Mouse (Mus musculus): ENCODE measurements around the gene Sh3rf1. TPM values are rescaled to one million over a fixed set of nuclear protein-coding genes. Genes with fewer than 3 reads are reported as not detected.
A peak's percentile ranks its signal among the peaks of the same experiment; 100 is the strongest.

Gene Sh3rf1
- polyA plus RNA-seq, 1 experiment from 2014 or later, result 28.8 TPM

DNA sequence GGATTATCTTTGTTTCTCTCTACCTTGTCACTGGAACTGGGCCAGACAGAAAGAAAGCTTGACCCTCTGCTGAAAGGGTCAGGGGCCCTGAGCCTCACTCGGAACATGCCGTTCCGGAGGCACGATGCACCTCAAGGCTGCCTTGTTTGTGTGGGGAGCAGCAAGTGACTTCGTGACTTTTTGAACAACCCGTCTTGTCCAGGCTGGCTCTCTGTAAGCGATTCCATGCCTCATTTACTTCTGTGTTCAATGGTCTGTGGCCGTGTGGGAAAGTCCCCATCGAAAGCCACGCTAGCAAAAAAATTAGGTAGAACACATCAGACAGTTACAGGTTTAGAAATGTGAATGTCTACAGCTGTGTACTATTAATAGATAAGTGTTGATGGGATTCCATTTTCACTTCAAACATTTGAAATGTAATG, 136.2 kb downstream of the Sh3rf1 start:
- H3K36me3 ChIP-seq (ENCODE audit: control insufficient read depth, insufficient read depth, low read length), result no peaks in the 10 kb centered on the region; the same call in 1 of the 2 replicates
- no peaks in the 10 kb centered on the region for H3K27me3 ChIP-seq (ENCODE audit: control insufficient read depth, insufficient read depth, low read length)
- H3K4me2 ChIP-seq (ENCODE audit: low read depth, low read length, severe bottlenecking), result no peak overlapping the region
- no peaks in the 10 kb centered on the region for H3K9me3 ChIP-seq (ENCODE audit: control insufficient read depth, low read length)
- no peak for ATAC-seq (replicated peaks; ENCODE audit: low FRiP score)
- no peak overlapping the region for H3K9ac ChIP-seq (ENCODE audit: low read length)
- H3K4me1 ChIP-seq (replicated peaks; ENCODE audit: control insufficient read depth, insufficient read depth, low read length), result no peaks in the 10 kb centered on the region; the same call in 1 of the 2 replicates
- no peak for DNase-seq (ENCODE audit: low spot score)
- H3K27ac ChIP-seq (ENCODE audit: low read depth, low read length), result no peak overlapping the region
- 54% methylated on average over 10 of the region's 10 CpGs for WGBS
- no peak overlapping the region for H3K4me3 ChIP-seq (ENCODE audit: low read depth, low read length)

DNA sequence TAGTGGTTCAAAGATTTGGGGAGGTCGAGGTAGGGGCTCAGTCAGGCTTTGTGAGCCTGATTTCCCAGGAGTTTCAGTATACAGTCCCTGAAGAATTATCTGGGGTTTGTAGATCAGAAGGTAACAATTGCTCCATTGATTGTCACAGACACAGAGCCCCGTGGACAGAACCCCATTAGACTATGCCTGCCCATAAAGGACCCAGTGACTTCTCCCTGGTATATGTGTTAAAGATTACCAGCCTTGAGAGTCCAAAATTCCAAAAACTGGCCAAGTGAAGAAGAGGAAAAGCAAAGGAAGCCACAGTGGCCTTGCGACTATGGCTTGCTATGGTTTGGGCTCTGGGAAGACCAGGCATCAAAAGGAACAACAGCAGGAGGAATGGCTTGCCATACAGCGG, 136.7 kb downstream of the Sh3rf1 start:
- H3K9ac ChIP-seq (ENCODE audit: low read length), result no peak overlapping the region
- no peaks in the 10 kb centered on the region for H3K9me3 ChIP-seq (ENCODE audit: control insufficient read depth, low read length)
- H3K27ac ChIP-seq (ENCODE audit: low read depth, low read length), result no peak overlapping the region
- no peak for ATAC-seq (replicated peaks; ENCODE audit: low FRiP score)
- no peaks in the 10 kb centered on the region for H3K27me3 ChIP-seq (ENCODE audit: control insufficient read depth, insufficient read depth, low read length)
- no peak overlapping the region for H3K4me3 ChIP-seq (ENCODE audit: low read depth, low read length)
- WGBS, result 82% methylated on average over 4 of the region's 4 CpGs
- H3K36me3 ChIP-seq (ENCODE audit: control insufficient read depth, insufficient read depth, low read length), result no peaks in the 10 kb centered on the region; the same call in 1 of the 2 replicates
- H3K4me2 ChIP-seq (ENCODE audit: low read depth, low read length, severe bottlenecking), result no peak overlapping the region
- DNase-seq (ENCODE audit: low spot score), result no peak
- no peaks in the 10 kb centered on the region; the same call in 1 of the 2 replicates for H3K4me1 ChIP-seq (replicated peaks; ENCODE audit: control insufficient read depth, insufficient read depth, low read length)

DNA sequence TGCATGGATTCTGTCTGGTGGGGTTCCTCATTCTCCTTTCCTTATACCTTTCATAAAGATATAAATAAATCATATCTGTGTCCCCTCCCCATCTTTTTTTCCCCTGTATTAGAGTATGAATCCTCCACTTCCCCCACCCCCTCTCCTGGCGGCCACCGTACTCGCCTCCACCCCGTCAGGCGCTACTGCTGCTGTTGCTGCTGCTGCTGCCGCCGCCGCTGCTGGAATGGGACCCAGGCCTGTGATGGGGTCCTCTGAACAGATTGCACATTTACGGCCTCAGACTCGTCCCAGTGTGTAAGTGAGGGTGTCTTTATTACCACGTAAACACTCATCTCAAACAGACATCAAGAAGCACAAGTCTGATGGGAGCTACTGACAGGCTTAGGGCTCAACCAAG, 137.8 kb downstream of the Sh3rf1 start:
- H3K4me1 ChIP-seq (replicated peaks; ENCODE audit: control insufficient read depth, insufficient read depth, low read length), result no peaks in the 10 kb centered on the region; the same call in 1 of the 2 replicates
- DNase-seq (ENCODE audit: low spot score) (no peak), ATAC-seq (replicated peaks; ENCODE audit: low FRiP score) (no peak)
- no peaks in the 10 kb centered on the region for H3K27me3 ChIP-seq (ENCODE audit: control insufficient read depth, insufficient read depth, low read length)
- H3K9me3 ChIP-seq (ENCODE audit: control insufficient read depth, low read length), result no peaks in the 10 kb centered on the region
- H3K27ac ChIP-seq (ENCODE audit: low read depth, low read length), result no peak overlapping the region
- H3K4me2 ChIP-seq (ENCODE audit: low read depth, low read length, severe bottlenecking), result no peak overlapping the region
- no peak overlapping the region for H3K4me3 ChIP-seq (ENCODE audit: low read depth, low read length)
- WGBS, result 96% methylated on average over 11 of the region's 11 CpGs
- no peak overlapping the region for H3K9ac ChIP-seq (ENCODE audit: low read length)
- no peaks in the 10 kb centered on the region; the same call in 1 of the 2 replicates for H3K36me3 ChIP-seq (ENCODE audit: control insufficient read depth, insufficient read depth, low read length)

DNA sequence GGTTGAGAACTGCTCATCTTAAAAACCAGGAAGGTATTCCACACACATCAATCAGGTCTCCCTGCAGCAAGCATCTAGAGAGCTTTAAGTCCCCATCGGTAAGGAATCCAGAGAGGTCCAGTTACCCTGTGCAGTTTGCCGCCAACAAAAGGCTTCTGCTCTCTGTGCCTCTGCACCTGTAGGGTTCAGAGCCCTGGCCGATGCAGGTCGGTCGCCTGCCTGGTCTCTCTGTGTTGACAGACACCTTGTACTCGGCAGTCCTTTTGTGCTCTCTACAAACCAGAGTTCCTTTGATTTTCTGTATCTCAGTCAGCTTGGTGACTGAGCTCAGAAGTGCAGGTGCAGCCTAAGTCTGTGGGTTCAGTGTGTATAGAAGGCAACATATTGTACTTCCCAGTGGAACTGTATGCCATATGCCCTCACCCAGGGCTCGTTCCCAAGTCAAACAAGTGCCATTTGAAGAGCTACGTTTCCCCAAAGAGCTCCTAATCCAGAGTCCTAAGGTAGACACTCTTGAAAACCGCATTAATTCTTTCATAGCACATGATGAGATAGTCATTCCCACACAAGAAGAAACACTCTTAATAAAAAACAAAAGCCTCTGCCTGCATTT, 138.7 kb downstream of the Sh3rf1 start:
- Histone ChIP-seq H3K4me1 (replicated peaks; ENCODE audit: control insufficient read depth, insufficient read depth, low read length) (no peaks in the 10 kb centered on the region; the same call in 1 of the 2 replicates), H3K36me3 (ENCODE audit: control insufficient read depth, insufficient read depth, low read length) (no peaks in the 10 kb centered on the region; the same call in 1 of the 2 replicates), H3K4me3 (ENCODE audit: low read depth, low read length) (no peak overlapping the region), H3K9me3 (ENCODE audit: control insufficient read depth, low read length) (no peaks in the 10 kb centered on the region), H3K27me3 (ENCODE audit: control insufficient read depth, insufficient read depth, low read length) (no peaks in the 10 kb centered on the region), H3K27ac (ENCODE audit: low read depth, low read length) (no peak overlapping the region), H3K4me2 (ENCODE audit: low read depth, low read length, severe bottlenecking) (no peak overlapping the region), H3K9ac (ENCODE audit: low read length) (no peak overlapping the region)
- ATAC-seq (replicated peaks; ENCODE audit: low FRiP score) (no peak), DNase-seq (ENCODE audit: low spot score) (no peak)
- WGBS, result 87% methylated on average over 9 of the region's 9 CpGs

GRCm38 (mm10) chr8:61373303-61373702, 149.6 kb downstream of the Sh3rf1 start:
- Histone ChIP-seq H3K36me3 (ENCODE audit: control insufficient read depth, insufficient read depth, low read length) (no peaks in the 10 kb centered on the region), H3K4me3 (ENCODE audit: low read depth, low read length) (no peak overlapping the region), H3K9ac (ENCODE audit: low read length) (no peak overlapping the region), H3K27me3 (ENCODE audit: control insufficient read depth, insufficient read depth, low read length) (no peaks in the 10 kb centered on the region), H3K27ac (ENCODE audit: low read depth, low read length) (no peak overlapping the region), H3K9me3 (ENCODE audit: control insufficient read depth, low read length) (no peaks in the 10 kb centered on the region), H3K4me1 (replicated peaks; ENCODE audit: control insufficient read depth, insufficient read depth, low read length) (no peaks in the 10 kb centered on the region), H3K4me2 (ENCODE audit: low read depth, low read length, severe bottlenecking) (no peak overlapping the region)
- DNase-seq (ENCODE audit: low spot score), result no peak
- no peak for ATAC-seq (replicated peaks; ENCODE audit: low FRiP score)
- 96% methylated on average over 9 of the region's 9 CpGs for WGBS

DNA sequence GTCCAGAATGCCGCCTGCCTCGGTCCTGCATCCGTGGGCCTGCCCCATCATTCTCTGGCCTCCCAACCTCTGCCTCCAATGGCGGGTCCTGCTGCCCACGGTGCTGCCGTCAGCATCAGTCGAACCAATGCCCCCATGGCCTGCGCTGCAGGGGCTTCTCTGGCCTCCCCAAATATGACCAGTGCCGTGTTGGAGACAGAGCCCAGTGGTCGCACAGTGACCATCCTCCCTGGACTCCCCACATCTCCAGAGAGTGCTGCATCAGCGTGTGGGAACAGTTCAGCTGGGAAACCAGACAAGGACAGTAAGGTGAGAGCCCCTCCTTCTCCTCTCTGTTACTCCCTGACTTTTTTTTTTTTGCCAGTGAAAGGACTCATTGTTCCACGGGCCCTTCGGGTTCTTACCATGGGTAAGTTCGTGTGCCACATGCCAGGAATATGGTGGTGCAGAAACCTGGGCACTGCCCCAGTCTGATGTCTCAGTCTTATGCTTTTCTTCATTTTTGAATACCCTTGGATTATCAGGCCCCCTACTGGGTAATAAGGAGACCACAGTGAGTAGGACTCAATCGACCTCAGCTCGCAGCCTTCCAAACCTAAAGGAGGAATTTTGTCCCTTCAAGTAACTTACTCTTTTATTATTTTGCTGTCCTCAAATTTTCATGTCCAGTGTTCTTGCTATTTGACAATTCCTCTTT, 150.5 kb downstream of the Sh3rf1 start:
- no peaks in the 10 kb centered on the region for H3K9me3 ChIP-seq (ENCODE audit: control insufficient read depth, low read length)
- WGBS, result 85% methylated on average over 16 of the region's 16 CpGs
- no peaks in the 10 kb centered on the region for H3K36me3 ChIP-seq (ENCODE audit: control insufficient read depth, insufficient read depth, low read length)
- no peak overlapping the region for H3K4me2 ChIP-seq (ENCODE audit: low read depth, low read length, severe bottlenecking)
- no peak for DNase-seq (ENCODE audit: low spot score)
- H3K4me1 ChIP-seq (replicated peaks; ENCODE audit: control insufficient read depth, insufficient read depth, low read length), result peaks cover 4% of the 10 kb centered on the region; the same call in 1 of the 2 replicates
- no peak overlapping the region for H3K27ac ChIP-seq (ENCODE audit: low read depth, low read length)
- no peaks in the 10 kb centered on the region for H3K27me3 ChIP-seq (ENCODE audit: control insufficient read depth, insufficient read depth, low read length)
- ATAC-seq (replicated peaks; ENCODE audit: low FRiP score), result 0 out of 2 replicates have a peak, but pooled peaks have one; percentile 26
- no peak overlapping the region for H3K9ac ChIP-seq (ENCODE audit: low read length)
- no peak overlapping the region for H3K4me3 ChIP-seq (ENCODE audit: low read depth, low read length)

DNA sequence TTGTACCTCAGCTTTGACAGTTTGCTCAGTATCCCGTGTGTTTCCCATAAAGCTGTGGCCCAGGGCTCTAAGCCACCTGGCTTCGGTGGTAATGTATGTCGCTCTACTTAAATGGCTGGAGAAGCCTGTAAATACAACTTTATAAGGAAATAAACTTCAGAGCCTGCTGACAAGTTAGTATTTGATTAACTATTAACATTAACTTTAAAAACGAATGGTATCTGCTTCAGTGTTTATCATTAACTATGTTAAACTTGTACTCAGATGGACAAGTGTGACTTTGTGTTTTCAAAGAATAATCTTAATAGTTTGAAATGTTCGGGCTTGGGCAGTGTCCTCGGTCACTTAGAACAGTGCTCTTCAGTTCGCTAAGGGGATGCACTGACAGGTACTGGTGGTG, 151.5 kb downstream of the Sh3rf1 start:
- no peak for ATAC-seq (replicated peaks; ENCODE audit: low FRiP score)
- Histone ChIP-seq H3K4me2 (ENCODE audit: low read depth, low read length, severe bottlenecking) (no peak overlapping the region), H3K4me3 (ENCODE audit: low read depth, low read length) (no peak overlapping the region), H3K27ac (ENCODE audit: low read depth, low read length) (no peak overlapping the region), H3K9ac (ENCODE audit: low read length) (no peak overlapping the region), H3K27me3 (ENCODE audit: control insufficient read depth, insufficient read depth, low read length) (no peaks in the 10 kb centered on the region), H3K4me1 (replicated peaks; ENCODE audit: control insufficient read depth, insufficient read depth, low read length) (peaks cover 4% of the 10 kb centered on the region; the same call in 1 of the 2 replicates), H3K9me3 (ENCODE audit: control insufficient read depth, low read length) (no peaks in the 10 kb centered on the region), H3K36me3 (ENCODE audit: control insufficient read depth, insufficient read depth, low read length) (no peaks in the 10 kb centered on the region)
- DNase-seq (ENCODE audit: low spot score), result no peak
- WGBS, result 95% methylated on average over 7 of the region's 7 CpGs

- H3K9ac ChIP-seq (ENCODE audit: low read length), result peak overlapping the region; percentile 3; the same call in 1 of the 2 replicates
- peaks cover 4% of the 10 kb centered on the region; the same call in 1 of the 2 replicates for H3K4me1 ChIP-seq (replicated peaks; ENCODE audit: control insufficient read depth, insufficient read depth, low read length)
- 72% methylated on average over 11 of the region's 11 CpGs for WGBS
- H3K27ac ChIP-seq (ENCODE audit: low read depth, low read length), result peak overlapping the region; percentile 41; the same call in 1 of the 2 replicates
- peaks cover 2% of the 10 kb centered on the region; the same call in 1 of the 2 replicates for H3K36me3 ChIP-seq (ENCODE audit: control insufficient read depth, insufficient read depth, low read length)
- no peak overlapping the region for H3K4me2 ChIP-seq (ENCODE audit: low read depth, low read length, severe bottlenecking)
- H3K9me3 ChIP-seq (ENCODE audit: control insufficient read depth, low read length), result no peaks in the 10 kb centered on the region
- ATAC-seq (replicated peaks; ENCODE audit: low FRiP score) (peak; percentile 60), DNase-seq (ENCODE audit: low spot score) (no peak)
- no peak overlapping the region for H3K4me3 ChIP-seq (ENCODE audit: low read depth, low read length)
- H3K27me3 ChIP-seq (ENCODE audit: control insufficient read depth, insufficient read depth, low read length), result no peaks in the 10 kb centered on the region
Measured at GRCm38 (mm10) chr8:61378847-61379698, 155.4 kb downstream of the Sh3rf1 start.
